Comparison of ENCODE assay signal across 10 mouse cellular contexts in the genomic region with DNA sequence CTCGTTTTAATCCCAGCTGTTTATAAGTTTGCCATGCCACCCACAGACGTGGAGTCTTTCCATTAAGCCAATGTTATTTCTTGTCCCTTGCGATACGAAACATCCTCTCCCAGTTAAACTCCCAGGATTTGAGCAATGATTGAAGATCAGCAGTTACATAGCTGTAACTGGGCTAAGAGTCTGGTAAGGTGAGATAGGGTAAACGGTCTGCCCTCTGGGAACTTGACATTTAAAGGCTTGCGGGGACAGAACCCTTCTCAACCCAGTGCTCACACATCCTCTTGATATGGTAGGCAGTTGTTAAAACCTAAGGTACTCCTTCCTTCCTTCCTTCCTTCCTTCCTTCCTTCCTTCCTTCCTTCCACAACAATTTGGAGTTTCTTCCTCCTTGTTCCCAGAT.
DNase-seq lines count a peak whose midpoint lies in the region; ATAC-seq and TF ChIP-seq lines count a peak whose summit lies in the region.
"Had no signal": no experiment of that assay in that cellular context is flagged by ENCODE, and none has a peak within 500 bp of the region (broad histone marks: within the 10 kb centered on the region; RNA-seq: fewer than 3 reads in every experiment).

No protein-coding gene starts in this region.

- ATAC-seq in intestine, embryonic 16.5 days = no peak
- no peak for ATAC-seq in neural tube, embryonic 13.5 days (ENCODE audit: low read depth)

- peak overlapping the region; percentile 66 for H3K4me3 ChIP-seq in left cerebral cortex, adult 2 months
- peak overlapping the region; percentile 93 for H3K4me3 ChIP-seq in embryonic fibroblast, embryonic 13.5 days (ENCODE audit: insufficient read depth, low read length)
- peak overlapping the region; percentile 80 for H3K4me3 ChIP-seq in intestine, embryonic 16.5 days (ENCODE audit: low read length)
- peak overlapping the region; percentile 68 for H3K4me3 ChIP-seq in neural tube, embryonic 13.5 days

- peak overlapping the region; percentile 44; the same call in 1 of the 2 replicates for H3K4me2 ChIP-seq in intestine, embryonic 16.5 days (ENCODE audit: low read depth, low read length)
- H3K4me2 ChIP-seq in neural tube, embryonic 13.5 days = peak overlapping the region; percentile 95

- H3K27ac ChIP-seq in left cerebral cortex, adult 2 months = no peak overlapping the region; the same call in 1 of the 2 replicates
- H3K27ac ChIP-seq in embryonic fibroblast, embryonic 13.5 days (ENCODE audit: insufficient read depth, low read length) = peak overlapping the region; percentile 98
- no peak overlapping the region for H3K27ac ChIP-seq in intestine, embryonic 16.5 days (ENCODE audit: low read length)
- H3K27ac ChIP-seq in neural tube, embryonic 13.5 days (replicated peaks) = no peak overlapping the region

- intact Hi-C loops in left cerebral cortex, adult 2 months (cut with DNase I) = no loop called here
- intact Hi-C loops in left cerebral cortex, postnatal 25 days (cut with DNase I) = loop anchor here (10.0 kb wide), 1 partner anchor 132 kb away; no protein-coding TSS in a partner anchor
- intact Hi-C loops in left cerebral cortex, postnatal 4 days (cut with DNase I) = loop anchor here (10.0 kb wide), 1 partner anchor 432 kb away; the partner anchor contains the start of gene Schip1

- H3K27me3 ChIP-seq in intestine, embryonic 16.5 days (replicated peaks; ENCODE audit: control insufficient read depth, insufficient read depth, low read length) = no peaks in the 10 kb centered on the region
- peaks cover 8% of the 10 kb centered on the region; the same call in 1 of the 2 replicates for H3K27me3 ChIP-seq in neural tube, embryonic 13.5 days

- no peak for DNase-seq in left cerebral cortex, adult 2 months (ENCODE audit: extremely low spot score in 1 of 2, low spot score in 2 of 2)
- DNase-seq in left cerebral cortex, postnatal 25 days (ENCODE audit: low spot score in 2 of 2) = no peak
- DNase-seq in spleen, postnatal 36 days (ENCODE audit: low spot score in 2 of 2) = no peak
- no peak for DNase-seq in spleen, adult 18-20 months
- DNase-seq in left cerebral cortex, postnatal 4 days = no peak
- DNase-seq: cerebellum, adult 2 months; lung, postnatal 14 days had no signal

- no peaks in the 10 kb centered on the region for H3K36me3 ChIP-seq in intestine, embryonic 16.5 days (ENCODE audit: control insufficient read depth, insufficient read depth, low read length)
- H3K36me3 ChIP-seq in neural tube, embryonic 13.5 days = no peaks in the 10 kb centered on the region

- no peak for TF ChIP-seq CTCF in left cerebral cortex, adult 2 months (IDR thresholded peaks at IDR 0.05)
- no peak for TF ChIP-seq CTCF in embryonic fibroblast, embryonic 13.5 days (IDR thresholded peaks at IDR 0.05; ENCODE audit: borderline replicate concordance, insufficient read depth, low read length)

- peaks cover 7% of the 10 kb centered on the region; the same call in 1 of the 2 replicates for H3K4me1 ChIP-seq in embryonic fibroblast, embryonic 13.5 days (ENCODE audit: control insufficient read depth, insufficient read depth, low read length)
- H3K4me1 ChIP-seq in intestine, embryonic 16.5 days (ENCODE audit: control insufficient read depth, insufficient read depth, low read length) = peaks cover 9% of the 10 kb centered on the region
- peaks cover 49% of the 10 kb centered on the region for H3K4me1 ChIP-seq in neural tube, embryonic 13.5 days (replicated peaks)

- no peak for TF ChIP-seq POLR2A in embryonic fibroblast, embryonic 13.5 days (IDR thresholded peaks at IDR 0.05; ENCODE audit: low read depth, low read length)

- WGBS in intestine, embryonic 16.5 days = 60% methylated on average over 6 of the region's 6 CpGs
- 57% methylated on average over 6 of the region's 6 CpGs for WGBS in neural tube, embryonic 13.5 days

- H3K9me3 ChIP-seq in intestine, embryonic 16.5 days (ENCODE audit: control insufficient read depth, low read length) = no peaks in the 10 kb centered on the region
- no peaks in the 10 kb centered on the region for H3K9me3 ChIP-seq in neural tube, embryonic 13.5 days

- H3K9ac ChIP-seq in intestine, embryonic 16.5 days (ENCODE audit: low read depth, low read length) = no peak overlapping the region
- H3K9ac ChIP-seq in neural tube, embryonic 13.5 days = peak overlapping the region; percentile 83
